Mouse (Mus musculus) limb, embryonic 14.5 days (tissue): ENCODE measurements around the gene Slc20a1. TPM values are rescaled to one million over a fixed set of nuclear protein-coding genes. Genes with fewer than 3 reads are reported as not detected.

ENCODE experiments used
- ATAC-seq: fragments of 200-750 bp; cut with Nextera tagmentation; 2 replicates; pipeline ENCODE4 v1.8.0; 2017; ENCODE audit warnings: low read depth, moderate number of reproducible peaks, moderate TSS enrichment; ENCODE audit not compliant: low FRiP score
- DNase-seq: peaks from one replicate; pipeline ENCODE4 v3.0.0-alpha.2; 2015; ENCODE audit warnings: low spot score
- H3K27ac ChIP-seq: fragments of 300-500 bp; sonication (generic); replicated peaks from 2 replicates; pipeline ENCODE4 v1.5.1; 2014; ENCODE audit warnings: low read depth, mild to moderate bottlenecking, low read length, moderate library complexity, mixed read lengths
- H3K27me3 ChIP-seq: fragments of 300-500 bp; sonication (generic); 2 replicates; pipeline ENCODE4 v1.6.1; 2014; ENCODE audit warnings: low read length, mixed read lengths; ENCODE audit not compliant: control insufficient read depth, insufficient read depth
- H3K36me3 ChIP-seq: fragments of 300-500 bp; sonication (generic); 2 replicates; pipeline ENCODE4 v1.6.1; 2014; ENCODE audit warnings: mild to moderate bottlenecking, low read length, moderate library complexity, mixed read lengths; ENCODE audit not compliant: control insufficient read depth, insufficient read depth
- H3K4me1 ChIP-seq: fragments of 300-500 bp; sonication (generic); 2 replicates; pipeline ENCODE4 v1.6.1; 2014; ENCODE audit warnings: antibody characterized with exemption, low read length, mixed read lengths; ENCODE audit not compliant: control insufficient read depth, insufficient read depth
- H3K4me2 ChIP-seq: fragments of 300-500 bp; sonication (generic); replicated peaks from 2 replicates; pipeline ENCODE4 v1.6.1; 2014; ENCODE audit warnings: low read depth, mild to moderate bottlenecking, low read length, moderate library complexity; ENCODE audit not compliant: severe bottlenecking
- H3K4me3 ChIP-seq: fragments of 300-500 bp; sonication (generic); replicated peaks from 2 replicates; pipeline ENCODE4 v1.5.1; 2014; ENCODE audit warnings: low read length
- H3K9ac ChIP-seq: fragments of 300-500 bp; sonication (generic); 2 replicates; pipeline ENCODE4 v1.6.1; 2014; ENCODE audit warnings: mild to moderate bottlenecking, low read depth, low read length, moderate library complexity; ENCODE audit not compliant: severe bottlenecking
- H3K9me3 ChIP-seq: fragments of 300-500 bp; sonication (generic); 2 replicates; pipeline ENCODE4 v1.6.1; 2016; ENCODE audit warnings: low read length; ENCODE audit not compliant: control insufficient read depth
- POLR2A ChIP-seq: fragments of 200-500 bp; IDR thresholded peaks from 2 replicates; pipeline ENCODE4 v1.8.0; 2012; ENCODE audit warnings: inconsistent platforms, mild to moderate bottlenecking, moderate library complexity, borderline replicate concordance; ENCODE audit not compliant: insufficient read depth, insufficient read length; ENCODE audit errors: extremely low read depth
- WGBS: fragments of 180-500 bp; shearing (Covaris S2); extraction: QIAGEN DNeasy Blood & Tissue Kit; methylation state at CpG from one replicate; pipeline ENCODE4 v1.1.7; 2014; 5-methylcytosine and 5-hydroxymethylcytosine counted together
- polyA plus RNA-seq, 2 experiments: library from polyadenylated mRNA; depleted of rRNA in 1 of 2; stranded (reverse) in 1 of 2; unstranded in 1 of 2; fragments of >200 nt; fragmentation: Nextera tagmentation in 1 of 2; extraction: Ambion mirVana in 1 of 2; gene quantifications; 2 replicates each; pipeline versions ENCODE4 v1.2.1 to v1.2.3; 2012 to 2014

Slc20a1 gene
- polyA plus RNA-seq, 2 experiments: 28.7 to 40.8 TPM

- H3K4me2 ChIP-seq: no peak overlapping the region
- H3K4me1 ChIP-seq: no peaks in the 10 kb centered on the region
- H3K27ac ChIP-seq: no peak overlapping the region
- no peak overlapping the region for H3K4me3 ChIP-seq
- H3K36me3 ChIP-seq: no peaks in the 10 kb centered on the region
- DNase-seq (no peak), ATAC-seq (no peak)
- no peak for TF ChIP-seq POLR2A
- no peaks in the 10 kb centered on the region for H3K27me3 ChIP-seq
- no peak overlapping the region for H3K9ac ChIP-seq
- no peaks in the 10 kb centered on the region for H3K9me3 ChIP-seq
- 54% methylated on average over 9 of the region's 9 CpGs for WGBS
Observed at GRCm38 (mm10) chr2:129233803-129234477, 35.4 kb downstream of the Slc20a1 start.

GRCm38 (mm10) chr2:129234731-129235130 is 36.2 kb downstream of the Slc20a1 start:
- Histone ChIP-seq H3K36me3 (no peaks in the 10 kb centered on the region), H3K9ac (no peak overlapping the region), H3K27me3 (no peaks in the 10 kb centered on the region), H3K4me3 (no peak overlapping the region), H3K4me2 (no peak overlapping the region), H3K27ac (no peak overlapping the region), H3K9me3 (no peaks in the 10 kb centered on the region), H3K4me1 (no peaks in the 10 kb centered on the region)
- WGBS: 71% methylated on average over 2 of the region's 2 CpGs
- no peak for TF ChIP-seq POLR2A
- ATAC-seq: no peak
- DNase-seq: no peak

GRCm38 (mm10) chr2:129236526-129236925 is 38.0 kb downstream of the Slc20a1 start:
- 68% methylated on average over 4 of the region's 4 CpGs for WGBS
- H3K4me2 ChIP-seq: no peak overlapping the region
- H3K36me3 ChIP-seq: no peaks in the 10 kb centered on the region
- H3K27ac ChIP-seq: no peak overlapping the region
- no peak for TF ChIP-seq POLR2A
- no peak for ATAC-seq
- DNase-seq: no peak
- H3K4me3 ChIP-seq: no peak overlapping the region
- H3K9ac ChIP-seq: no peak overlapping the region
- no peaks in the 10 kb centered on the region for H3K9me3 ChIP-seq
- H3K4me1 ChIP-seq: no peaks in the 10 kb centered on the region
- no peaks in the 10 kb centered on the region for H3K27me3 ChIP-seq

- no peak for DNase-seq
- Histone ChIP-seq H3K9ac (no peak overlapping the region), H3K36me3 (no peaks in the 10 kb centered on the region), H3K27me3 (no peaks in the 10 kb centered on the region), H3K4me2 (no peak overlapping the region), H3K4me1 (no peaks in the 10 kb centered on the region), H3K4me3 (no peak overlapping the region), H3K9me3 (no peaks in the 10 kb centered on the region), H3K27ac (no peak overlapping the region)
- no peak for TF ChIP-seq POLR2A
- ATAC-seq: no peak
- 65% methylated on average over 9 of the region's 9 CpGs for WGBS
Observed at GRCm38 (mm10) chr2:129240726-129241432, 42.3 kb downstream of the Slc20a1 start.

GRCm38 (mm10) chr2:129241845-129242833 is 43.6 kb downstream of the Slc20a1 start:
- H3K36me3 ChIP-seq: no peaks in the 10 kb centered on the region
- no peak for TF ChIP-seq POLR2A
- H3K4me3 ChIP-seq: no peak overlapping the region
- H3K27ac ChIP-seq: no peak overlapping the region
- H3K4me2 ChIP-seq: no peak overlapping the region
- H3K4me1 ChIP-seq: no peaks in the 10 kb centered on the region
- 51% methylated on average over 7 of the region's 7 CpGs for WGBS
- no peak for DNase-seq
- H3K9ac ChIP-seq: no peak overlapping the region
- no peak for ATAC-seq
- H3K27me3 ChIP-seq: no peaks in the 10 kb centered on the region
- no peaks in the 10 kb centered on the region for H3K9me3 ChIP-seq
